8 mouse cellular contexts compared by ENCODE assay signal in genomic region chr15:89196313-89196706, GRCm38 (mm10). TPM values are rescaled to one million over a fixed set of nuclear protein-coding genes. Genes with fewer than 3 reads are reported as not detected.
DNase-seq lines count a peak whose midpoint lies in the region; ATAC-seq and TF ChIP-seq lines count a peak whose summit lies in the region.

Gene Dennd6b (minus strand): TSS chr15:89196496.

- peak; percentile 85 for DNase-seq in G1E (ENCODE audit: low spot score)
- peak; percentile 96 to 97 for DNase-seq in cerebellum, adult 18-20 months
- peak; percentile 97 for DNase-seq in forebrain, postnatal 0 days
- DNase-seq in heart, postnatal 4 days: peak; percentile 98
- peak; percentile 96 for DNase-seq in layer of hippocampus, adult 8-10 months (ENCODE audit: low spot score in 2 of 2)
- DNase-seq in ovary, adult 18-20 months (ENCODE audit: low spot score): peak; percentile 94
- peak; percentile 98 for DNase-seq in thymus, postnatal 0 days (ENCODE audit: low spot score)

- peak within 1 kb of the TSS; percentile 68 for H3K4me2 ChIP-seq in forebrain, postnatal 0 days (ENCODE audit: low read depth)
- peak within 1 kb of the TSS; percentile 78 for H3K4me2 ChIP-seq in lung, embryonic 15.5 days

- peak; percentile 96 for ATAC-seq in G1E (ENCODE audit: extremely low read depth, insufficient number of reproducible peaks, low FRiP score, poor library complexity, severe bottlenecking)
- ATAC-seq in forebrain, postnatal 0 days: peak; percentile 99
- peak; percentile 98 for ATAC-seq in lung, embryonic 15.5 days (ENCODE audit: borderline replicate concordance, extremely low read depth, low FRiP score, low TSS enrichment)

- WGBS in forebrain, postnatal 0 days: under 1% methylated on average over 38 of the region's 38 CpGs
- under 1% methylated on average over 38 of the region's 38 CpGs for WGBS in lung, embryonic 15.5 days

- H3K36me3 ChIP-seq in G1E (replicated peaks): peaks cover 22% of the 10 kb centered on the region
- peaks cover 1% of the 10 kb centered on the region; the same call in 1 of the 2 replicates for H3K36me3 ChIP-seq in forebrain, postnatal 0 days (ENCODE audit: insufficient read depth)
- H3K36me3 ChIP-seq in lung, embryonic 15.5 days: no peaks in the 10 kb centered on the region

- peaks cover 20% of the 10 kb centered on the region for H3K4me1 ChIP-seq in G1E (ENCODE audit: insufficient read depth, low read depth, low read length)
- peaks cover 10% of the 10 kb centered on the region for H3K4me1 ChIP-seq in forebrain, postnatal 0 days (ENCODE audit: insufficient read depth)
- peaks cover 16% of the 10 kb centered on the region for H3K4me1 ChIP-seq in lung, embryonic 15.5 days

- H3K27ac ChIP-seq in forebrain, postnatal 0 days (ENCODE audit: low read depth, low read length): peak within 1 kb of the TSS; percentile 99
- peak within 1 kb of the TSS; percentile 98 for H3K27ac ChIP-seq in lung, embryonic 15.5 days

- H3K9me3 ChIP-seq in G1E (replicated peaks): no peaks in the 10 kb centered on the region
- no peaks in the 10 kb centered on the region for H3K9me3 ChIP-seq in forebrain, postnatal 0 days (ENCODE audit: low read length)
- H3K9me3 ChIP-seq in lung, embryonic 15.5 days: no peaks in the 10 kb centered on the region

- H3K27me3 ChIP-seq in G1E (ENCODE audit: insufficient read depth, low read length): no peaks in the 10 kb centered on the region
- H3K27me3 ChIP-seq in forebrain, postnatal 0 days (ENCODE audit: insufficient read depth, low read length): no peaks in the 10 kb centered on the region
- H3K27me3 ChIP-seq in lung, embryonic 15.5 days: no peaks in the 10 kb centered on the region

- peak within 1 kb of the TSS; percentile 96 for H3K9ac ChIP-seq in forebrain, postnatal 0 days
- peak within 1 kb of the TSS; percentile 97 for H3K9ac ChIP-seq in lung, embryonic 15.5 days

- H3K4me3 ChIP-seq in G1E (ENCODE audit: low read depth, low read length): peak within 1 kb of the TSS; percentile 100
- peak within 1 kb of the TSS; percentile 94 for H3K4me3 ChIP-seq in forebrain, postnatal 0 days (ENCODE audit: low read depth, low read length)
- H3K4me3 ChIP-seq in lung, embryonic 15.5 days: peak within 1 kb of the TSS; percentile 90

- TF ChIP-seq CTCF in G1E (IDR thresholded peaks at IDR 0.05; ENCODE audit: low read depth, low read length): peak; percentile 72
- peak; percentile 92 for TF ChIP-seq CTCF in forebrain, postnatal 0 days (IDR thresholded peaks at IDR 0.05; ENCODE audit: low read depth)

RNA-seq across cellular contexts. Expression of gene Dennd6b, which starts in this region (rescaled TPM):
- total RNA-seq in G1E (2014; fragmentation: Nextera tagmentation) (3.5 and 4.0 TPM in 2 replicates), G1E (2017) (1.8 and 2.3 TPM in 2 replicates)
- polyA plus RNA-seq in G1E (2012): 7.3 and 7.6 TPM in 2 replicates
- total RNA-seq in forebrain, postnatal 0 days (2014; rRNA removed): 73.7 and 89.6 TPM in 2 replicates
- polyA plus RNA-seq in forebrain, postnatal 0 days (2015; fragmentation: Nextera tagmentation; extraction: Ambion mirVana): 43.4 and 53.3 TPM in 2 replicates
- total RNA-seq in heart, postnatal 4 days (2021): 10 to 100 TPM in 1 of 2 experiments, 1 to 10 TPM in 1; 8.7 to 10.3 TPM
- 10 to 100 TPM; 38.9 to 52.1 (median 45.1) TPM for total RNA-seq in layer of hippocampus, adult 8-10 months (2022)
- polyA plus RNA-seq in lung, embryonic 15.5 days (2015; fragmentation: Nextera tagmentation; extraction: Ambion mirVana): 11.0 and 11.8 TPM in 2 replicates
- polyA plus RNA-seq in thymus, postnatal 0 days (2015; fragmentation: Nextera tagmentation; extraction: Ambion mirVana): 13.5 and 14.2 TPM in 2 replicates

Comparison
In these comparisons a context has a peak if more than half of its experiments do, and no peak if none do; other contexts are left out.
1. Peak in every context shown above with its lines: DNase-seq, ATAC-seq, H3K4me3 ChIP-seq and H3K27ac ChIP-seq.